Mouse (Mus musculus): ENCODE measurements around the gene Cdk5rap2. TPM values are rescaled to one million over a fixed set of nuclear protein-coding genes. Genes with fewer than 3 reads are reported as not detected.
A peak's percentile ranks its signal among the peaks of the same experiment; 100 is the strongest.

Gene Cdk5rap2
- polyA plus RNA-seq, 2 experiments = 4.8 to 5.9 TPM

DNA sequence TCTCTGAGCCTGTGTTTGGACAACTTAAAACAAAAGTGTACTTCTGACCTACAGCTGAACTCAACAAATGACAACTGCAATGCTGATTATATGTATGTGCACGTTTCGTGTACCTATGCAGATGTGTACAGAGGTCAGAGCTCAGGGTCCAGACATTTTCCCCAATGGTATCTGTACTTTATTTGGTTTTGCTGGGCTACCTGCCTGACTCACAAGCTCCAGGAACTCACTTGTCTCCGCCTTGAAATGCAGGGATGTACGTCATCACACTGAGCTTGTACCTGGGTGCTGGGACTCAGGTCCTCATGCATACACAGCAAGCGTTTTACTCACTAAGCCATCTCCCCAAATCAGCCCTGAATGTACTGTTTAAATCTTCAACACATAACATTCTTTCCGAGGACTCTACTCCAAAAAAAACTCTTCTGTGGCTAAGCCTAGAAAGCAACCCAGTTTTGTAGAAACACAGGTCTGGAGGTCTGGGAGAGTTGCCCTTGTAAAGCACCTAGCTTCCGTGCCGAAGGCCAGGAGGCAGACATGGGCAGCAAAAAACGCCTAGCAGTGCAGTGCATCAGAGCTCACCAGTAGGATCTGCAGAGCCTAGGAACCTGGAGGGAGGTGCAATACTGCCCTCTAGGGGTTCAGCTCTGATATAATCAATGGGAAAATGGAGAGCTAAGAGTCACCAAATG lies 54.4 kb downstream of the Cdk5rap2 start:
- Histone ChIP-seq H3K4me2 (ENCODE audit: low read depth) (no peak overlapping the region), H3K27me3 (ENCODE audit: control insufficient read depth, insufficient read depth, low read length) (no peaks in the 10 kb centered on the region), H3K4me3 (ENCODE audit: insufficient read depth in 1 of 2, low read depth in 2 of 2, low read length in 2 of 2) (no peak overlapping the region), H3K9ac (replicated peaks) (no peak overlapping the region), H3K27ac (no peak overlapping the region), H3K9me3 (ENCODE audit: control insufficient read depth, low read length) (no peaks in the 10 kb centered on the region), H3K4me1 (replicated peaks; ENCODE audit: control insufficient read depth in 2 of 2, insufficient read depth in 2 of 2, low read length in 1 of 2) (no peaks in the 10 kb centered on the region), H3K36me3 (replicated peaks; ENCODE audit: control insufficient read depth, insufficient read depth, low read depth) (peaks cover 3% of the 10 kb centered on the region)
- DNase-seq (ENCODE audit: low read depth in 3 of 3, low spot score in 3 of 3) = peak in 2 of 3 experiments; percentile 12 to 26
- WGBS (ENCODE audit: insufficient replicate concordance) = 60% methylated on average over 9 of the region's 9 CpGs
- TF ChIP-seq CTCF (IDR thresholded peaks at IDR 0.05; ENCODE audit: low read depth) = peak; percentile 80
- no peak for TF ChIP-seq EP300 (IDR thresholded peaks at IDR 0.05; ENCODE audit: low read depth)
- peak; percentile 31; the same call in 1 of the 2 replicates for ATAC-seq (ENCODE audit: insufficient read depth)

DNA sequence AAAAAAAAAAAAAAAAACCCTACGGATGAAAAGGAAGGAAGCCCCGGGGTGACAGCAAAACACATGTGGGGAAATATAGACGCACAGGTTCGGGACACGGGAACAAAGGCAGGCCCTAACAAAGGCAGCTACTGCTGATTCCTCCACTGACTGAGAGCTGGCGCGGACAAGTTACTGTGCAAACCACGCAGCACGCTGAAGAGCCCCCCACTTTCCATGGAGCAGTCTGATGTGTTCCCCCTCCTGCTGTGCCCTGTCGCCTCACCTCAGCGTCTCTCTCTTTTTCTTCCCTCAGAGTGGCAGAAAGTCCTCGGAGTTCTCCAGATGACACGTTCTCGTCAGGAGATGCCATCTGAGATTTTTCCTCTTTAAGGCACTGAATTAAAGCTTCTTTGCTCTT lies 55.8 kb downstream of the Cdk5rap2 start:
- H3K36me3 ChIP-seq (replicated peaks; ENCODE audit: control insufficient read depth, insufficient read depth, low read depth) = no peaks in the 10 kb centered on the region; the same call in none of the 2 replicates
- H3K9ac ChIP-seq (replicated peaks) = no peak overlapping the region
- 81% methylated on average over 14 of the region's 14 CpGs for WGBS (ENCODE audit: insufficient replicate concordance)
- DNase-seq (ENCODE audit: low read depth in 3 of 3, low spot score in 3 of 3) = no peak
- no peak overlapping the region for H3K4me2 ChIP-seq (ENCODE audit: low read depth)
- H3K9me3 ChIP-seq (ENCODE audit: control insufficient read depth, low read length) = no peaks in the 10 kb centered on the region
- H3K4me3 ChIP-seq (ENCODE audit: insufficient read depth in 1 of 2, low read depth in 2 of 2, low read length in 2 of 2) = no peak overlapping the region
- H3K27ac ChIP-seq = no peak overlapping the region
- H3K4me1 ChIP-seq (replicated peaks; ENCODE audit: control insufficient read depth in 2 of 2, insufficient read depth in 2 of 2, low read length in 1 of 2) = no peaks in the 10 kb centered on the region
- no peak for TF ChIP-seq EP300 (IDR thresholded peaks at IDR 0.05; ENCODE audit: low read depth)
- TF ChIP-seq CTCF (IDR thresholded peaks at IDR 0.05; ENCODE audit: low read depth) = no peak
- no peaks in the 10 kb centered on the region for H3K27me3 ChIP-seq (ENCODE audit: control insufficient read depth, insufficient read depth, low read length)
- no peak for ATAC-seq (ENCODE audit: insufficient read depth)

DNA sequence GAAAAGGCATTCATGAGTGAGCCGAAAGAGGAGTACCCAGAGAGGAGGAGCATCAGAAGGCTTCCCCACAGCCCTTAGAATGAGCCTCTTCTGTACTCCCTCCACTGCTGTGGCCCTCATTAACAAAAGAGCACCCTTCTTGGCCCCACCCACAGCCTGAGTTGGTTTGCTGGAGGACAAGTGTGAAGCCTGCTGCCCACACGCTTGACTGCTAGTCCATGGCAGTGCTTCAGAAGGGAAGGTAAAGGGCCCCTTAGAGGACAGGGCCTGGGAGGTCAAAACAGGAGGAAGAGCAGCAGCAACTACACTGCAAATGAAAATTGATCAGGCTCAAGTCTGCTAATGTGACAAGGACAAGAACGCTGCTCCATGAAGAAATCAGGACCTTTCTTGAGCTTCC lies 56.6 kb downstream of the Cdk5rap2 start:
- H3K4me2 ChIP-seq (ENCODE audit: low read depth) = no peak overlapping the region
- H3K9ac ChIP-seq (replicated peaks) = no peak overlapping the region
- H3K36me3 ChIP-seq (replicated peaks; ENCODE audit: control insufficient read depth, insufficient read depth, low read depth) = no peaks in the 10 kb centered on the region; the same call in 1 of the 2 replicates
- no peaks in the 10 kb centered on the region for H3K4me1 ChIP-seq (replicated peaks; ENCODE audit: control insufficient read depth in 2 of 2, insufficient read depth in 2 of 2, low read length in 1 of 2)
- no peaks in the 10 kb centered on the region for H3K9me3 ChIP-seq (ENCODE audit: control insufficient read depth, low read length)
- DNase-seq (ENCODE audit: low read depth in 3 of 3, low spot score in 3 of 3) (no peak), ATAC-seq (ENCODE audit: insufficient read depth) (no peak)
- WGBS (ENCODE audit: insufficient replicate concordance) = 74% methylated on average over 3 of the region's 3 CpGs
- H3K27ac ChIP-seq = no peak overlapping the region
- H3K27me3 ChIP-seq (ENCODE audit: control insufficient read depth, insufficient read depth, low read length) = no peaks in the 10 kb centered on the region
- no peak overlapping the region for H3K4me3 ChIP-seq (ENCODE audit: insufficient read depth in 1 of 2, low read depth in 2 of 2, low read length in 2 of 2)
- TF ChIP-seq CTCF (IDR thresholded peaks at IDR 0.05; ENCODE audit: low read depth) = no peak
- TF ChIP-seq EP300 (IDR thresholded peaks at IDR 0.05; ENCODE audit: low read depth) = no peak

DNA sequence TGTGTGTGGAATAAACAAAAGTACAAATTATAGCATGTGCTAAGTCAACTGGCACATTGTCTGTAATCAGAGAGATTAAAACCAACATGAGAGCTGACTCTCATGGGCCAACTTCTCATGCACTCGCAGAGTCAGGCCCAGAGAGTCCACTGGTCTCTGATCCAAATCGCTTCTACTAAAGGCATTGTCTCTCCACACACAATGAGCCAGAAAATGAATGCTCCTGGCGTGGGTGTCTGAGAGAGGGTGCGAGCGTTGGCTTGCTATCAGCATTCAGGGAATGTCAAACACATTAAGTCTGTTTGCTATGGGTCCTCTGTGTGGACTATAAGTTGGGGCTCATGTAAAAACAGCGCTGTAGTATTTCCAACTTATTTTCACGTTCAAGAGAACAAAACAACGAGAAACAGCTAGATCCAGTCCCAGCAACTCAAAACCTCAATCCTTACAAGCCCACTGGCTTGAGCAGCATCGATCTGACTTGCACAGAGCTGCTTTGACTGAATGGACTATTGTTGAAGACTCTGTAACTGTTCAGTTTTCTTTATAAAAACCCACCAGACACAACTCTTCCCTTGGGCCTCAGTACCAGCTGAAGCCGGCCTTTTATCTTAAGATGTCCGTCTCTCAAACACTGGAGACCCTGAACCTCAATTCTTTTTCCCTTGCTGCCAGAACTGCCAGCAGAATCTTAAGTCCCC lies 74.6 kb downstream of the Cdk5rap2 start:
- TF ChIP-seq EP300 (IDR thresholded peaks at IDR 0.05; ENCODE audit: low read depth) (no peak), CTCF (IDR thresholded peaks at IDR 0.05; ENCODE audit: low read depth) (no peak)
- 74% methylated on average over 11 of the region's 11 CpGs for WGBS (ENCODE audit: insufficient replicate concordance)
- Histone ChIP-seq H3K27me3 (ENCODE audit: control insufficient read depth, insufficient read depth, low read length) (no peaks in the 10 kb centered on the region), H3K4me1 (replicated peaks; ENCODE audit: control insufficient read depth in 2 of 2, insufficient read depth in 2 of 2, low read length in 1 of 2) (no peaks in the 10 kb centered on the region), H3K9me3 (ENCODE audit: control insufficient read depth, low read length) (no peaks in the 10 kb centered on the region), H3K4me2 (ENCODE audit: low read depth) (no peak overlapping the region), H3K36me3 (replicated peaks; ENCODE audit: control insufficient read depth, insufficient read depth, low read depth) (no peaks in the 10 kb centered on the region), H3K9ac (replicated peaks) (no peak overlapping the region), H3K4me3 (ENCODE audit: insufficient read depth in 1 of 2, low read depth in 2 of 2, low read length in 2 of 2) (no peak overlapping the region), H3K27ac (no peak overlapping the region)
- DNase-seq (ENCODE audit: low read depth in 3 of 3, low spot score in 3 of 3) (no peak), ATAC-seq (ENCODE audit: insufficient read depth) (no peak)

DNA sequence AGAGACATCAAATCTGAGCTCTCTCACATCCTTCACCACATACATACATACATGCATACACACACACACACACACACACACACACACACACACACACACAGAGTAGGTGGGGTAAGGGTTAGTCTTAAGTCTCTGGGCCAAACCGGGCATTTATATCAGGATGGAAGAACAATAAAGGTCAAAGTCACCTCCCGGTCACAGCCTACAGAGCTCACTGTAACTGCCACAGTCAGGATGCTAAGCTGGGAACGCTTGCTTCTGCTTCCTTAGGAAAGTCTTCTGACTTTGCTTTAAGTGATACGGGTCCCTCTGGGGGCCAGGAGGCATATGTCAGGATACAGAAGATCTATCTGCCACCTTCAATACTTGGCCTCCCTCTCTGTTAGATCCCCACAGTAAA lies 75.2 kb downstream of the Cdk5rap2 start:
- no peaks in the 10 kb centered on the region for H3K4me1 ChIP-seq (replicated peaks; ENCODE audit: control insufficient read depth in 2 of 2, insufficient read depth in 2 of 2, low read length in 1 of 2)
- WGBS (ENCODE audit: insufficient replicate concordance) = 86% methylated on average over 4 of the region's 4 CpGs
- ATAC-seq (ENCODE audit: insufficient read depth) = no peak

More for the DNA sequence above, 75.2 kb downstream of the Cdk5rap2 start:
- no peak for DNase-seq (ENCODE audit: low read depth in 3 of 3, low spot score in 3 of 3)
- Histone ChIP-seq H3K36me3 (replicated peaks; ENCODE audit: control insufficient read depth, insufficient read depth, low read depth) (no peaks in the 10 kb centered on the region), H3K4me3 (ENCODE audit: insufficient read depth in 1 of 2, low read depth in 2 of 2, low read length in 2 of 2) (no peak overlapping the region), H3K4me2 (ENCODE audit: low read depth) (no peak overlapping the region), H3K9me3 (ENCODE audit: control insufficient read depth, low read length) (no peaks in the 10 kb centered on the region), H3K27ac (no peak overlapping the region), H3K27me3 (ENCODE audit: control insufficient read depth, insufficient read depth, low read length) (no peaks in the 10 kb centered on the region), H3K9ac (replicated peaks) (no peak overlapping the region)
- no peak for TF ChIP-seq EP300 (IDR thresholded peaks at IDR 0.05; ENCODE audit: low read depth)
- no peak for TF ChIP-seq CTCF (IDR thresholded peaks at IDR 0.05; ENCODE audit: low read depth)

All from liver, embryonic 14.5 days (tissue).